Mouse (Mus musculus): ENCODE data around the gene Tango6.
A peak's percentile ranks its signal among the peaks of the same experiment; 100 is the strongest.
"Not testable (repeated sequence)": the region's sequence is repeated elsewhere in the genome, so short reads cannot be mapped to it uniquely, and the experiment has no call there.

Gene Tango6

DNA sequence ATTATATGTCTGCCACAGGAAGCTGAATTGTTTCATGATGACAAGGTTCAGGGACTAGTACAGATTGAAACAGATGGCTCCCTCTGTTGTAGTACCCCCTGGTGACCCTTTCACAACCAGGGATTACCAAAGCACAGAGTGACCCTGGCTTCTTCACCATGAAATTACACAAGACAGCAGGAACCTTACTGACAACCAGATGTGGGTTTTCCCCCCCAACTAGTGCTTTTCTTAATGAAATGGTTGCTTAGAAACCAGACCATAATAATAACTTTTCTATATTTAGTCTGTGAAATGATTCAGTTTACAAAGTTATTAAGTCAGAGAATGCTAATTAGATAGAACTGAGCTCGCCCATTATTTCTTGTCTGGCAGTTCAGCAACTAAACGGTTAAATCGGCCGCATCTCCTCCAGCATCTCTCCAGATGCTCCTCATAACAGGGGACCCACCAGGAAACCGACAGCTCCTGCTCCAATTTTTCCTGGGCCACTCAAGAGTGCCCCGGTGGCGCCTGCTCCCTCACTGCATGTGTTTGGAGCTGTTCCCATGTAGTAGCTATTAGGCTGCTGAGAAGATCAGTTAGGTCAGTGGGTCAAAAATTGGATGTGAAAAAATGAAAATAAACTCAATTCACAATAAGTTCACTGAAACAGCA is 79.1 kb downstream of the Tango6 start:
- no peak for DNase-seq

DNA sequence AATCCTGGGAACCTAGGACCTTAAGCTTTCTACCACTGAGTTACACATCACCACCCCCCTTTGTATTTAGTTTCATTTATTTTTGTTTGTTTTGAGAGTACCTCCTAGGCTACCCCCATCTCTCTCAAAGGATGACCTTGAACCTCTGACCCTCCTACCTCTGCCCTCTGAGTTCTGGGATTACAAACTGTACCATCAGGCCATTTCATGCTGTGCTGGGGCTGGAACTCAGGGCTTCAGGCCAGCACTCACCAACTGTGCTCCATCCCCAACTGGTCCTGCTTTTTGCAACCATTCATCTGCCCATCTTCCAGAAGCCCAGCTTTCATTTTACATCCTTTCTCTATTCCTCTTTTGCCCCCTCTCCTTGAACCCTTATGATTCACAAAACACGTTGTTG is 81.7 kb downstream of the Tango6 start:
- no peak for DNase-seq

DNA sequence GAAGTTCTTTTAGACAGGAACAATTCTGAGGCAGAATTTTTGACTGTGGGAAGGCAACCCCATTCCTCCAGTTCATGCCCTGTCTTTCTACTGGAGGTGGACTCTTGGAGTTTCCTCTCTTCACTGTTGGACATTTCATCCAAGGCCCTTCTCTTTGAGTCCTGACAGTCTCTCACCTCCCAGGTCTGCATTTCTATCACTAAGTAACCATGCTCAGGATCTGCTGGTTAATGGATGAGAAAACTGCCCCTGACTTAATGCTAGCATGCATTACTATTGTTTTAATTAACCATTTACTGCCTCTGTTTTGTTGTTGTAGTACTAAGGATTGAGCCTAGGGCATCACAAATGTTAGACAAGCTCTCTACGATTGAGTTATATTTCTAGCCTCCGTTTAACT is 82.7 kb downstream of the Tango6 start:
- DNase-seq: no peak

DNA sequence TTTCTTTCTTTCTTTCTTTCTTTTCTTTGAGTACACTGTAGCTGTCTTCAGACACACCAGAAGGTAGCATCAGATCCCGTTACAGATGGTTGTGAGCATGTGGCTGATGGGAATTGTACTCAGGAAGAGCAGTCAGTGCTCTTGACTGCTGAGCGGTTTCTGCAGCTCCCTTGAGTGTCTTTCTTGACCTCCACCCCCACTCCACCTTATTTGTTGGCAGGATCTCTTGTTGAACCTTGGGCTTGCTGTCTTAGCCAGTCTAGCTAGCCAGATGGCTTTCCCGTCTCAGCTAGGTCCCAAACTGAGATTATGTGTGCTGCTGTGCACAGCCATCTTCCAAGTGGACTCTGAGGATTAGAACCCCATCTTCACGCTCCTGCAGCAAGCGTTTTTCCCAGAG is 83.9 kb downstream of the Tango6 start:
- peak; percentile 37 for DNase-seq

GRCm38 (mm10) chr8:106769147-106769805 is 86.4 kb downstream of the Tango6 start:
- DNase-seq: no peak

- DNase-seq: no peak
Measured at GRCm38 (mm10) chr8:106770596-106771179, 87.8 kb downstream of the Tango6 start.

DNA sequence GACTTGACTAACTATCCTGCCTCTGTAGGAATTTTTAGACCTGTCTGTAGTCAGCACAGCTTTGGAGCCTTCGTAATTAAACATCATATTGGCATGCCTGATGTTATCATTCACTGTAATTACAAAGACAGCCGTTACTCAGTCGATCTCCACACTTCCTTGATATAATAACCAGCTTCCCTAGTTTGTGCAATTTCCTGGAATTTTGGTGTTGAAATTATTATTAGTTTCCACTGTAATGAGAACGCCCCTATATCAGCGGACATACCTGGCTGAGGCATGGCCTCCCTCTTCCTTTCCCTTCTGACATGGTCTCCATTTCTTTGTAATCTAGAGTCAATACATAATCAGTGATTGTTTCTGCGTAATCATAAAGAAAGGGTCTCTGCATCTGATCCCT is 89.2 kb downstream of the Tango6 start:
- no peak for DNase-seq

GRCm38 (mm10) chr8:106772501-106772900 is 89.6 kb downstream of the Tango6 start:
- no peak for DNase-seq

DNA sequence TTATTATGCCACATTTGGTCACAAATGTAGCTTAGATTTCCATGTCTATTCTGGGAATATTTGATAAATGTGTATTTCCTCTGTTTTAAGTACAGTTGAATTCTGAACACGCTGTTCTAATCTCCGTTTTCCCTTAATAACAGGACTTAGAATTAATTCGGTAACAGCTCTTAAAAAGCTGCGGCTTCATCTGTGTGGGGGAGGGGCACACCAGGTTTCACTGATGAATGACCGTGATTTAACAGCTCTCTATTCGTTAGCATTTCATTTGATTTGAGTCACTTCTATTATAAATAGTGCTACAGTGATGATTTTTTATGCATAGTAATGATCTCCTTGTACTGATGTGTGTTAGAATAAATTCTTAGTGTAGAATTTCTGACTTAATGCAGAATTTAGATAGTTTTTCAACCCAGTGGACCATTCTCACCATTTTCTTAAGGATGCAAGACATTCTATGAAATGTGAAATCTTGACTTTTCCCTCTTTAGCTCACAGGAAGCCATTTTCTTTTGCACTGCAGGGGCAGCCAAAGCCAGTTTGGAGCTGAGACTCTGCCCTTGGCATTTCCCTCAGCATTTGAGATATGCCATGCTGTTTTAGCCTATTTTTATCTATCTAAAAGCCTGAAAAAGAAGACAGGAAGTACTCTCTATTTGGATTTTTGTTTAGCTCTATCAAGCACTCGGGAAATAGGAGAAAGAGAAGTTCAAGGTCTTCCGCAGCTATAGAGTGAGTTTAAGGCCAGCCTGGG is 91.9 kb downstream of the Tango6 start:
- DNase-seq: no peak

DNA sequence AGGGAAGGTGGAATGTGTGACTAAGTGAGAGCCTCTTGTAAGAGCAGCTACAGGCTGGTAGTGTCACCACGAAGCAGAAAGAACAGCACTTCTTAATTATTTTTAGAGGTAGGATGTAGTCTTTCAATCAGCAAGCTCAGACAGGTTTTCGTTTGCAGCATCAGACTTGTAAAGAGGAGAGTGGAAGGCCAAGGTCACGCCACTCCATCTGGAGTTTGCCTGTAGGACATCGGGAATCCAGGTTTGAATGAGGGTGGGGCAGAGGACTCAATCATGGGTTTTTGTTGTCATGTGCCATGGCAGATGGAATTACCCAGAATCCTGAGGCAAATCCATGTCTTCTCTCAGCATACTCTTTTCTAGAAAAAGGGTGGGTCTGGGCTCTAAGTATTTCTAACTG is 106.8 kb downstream of the Tango6 start:
- no peak for DNase-seq

DNA sequence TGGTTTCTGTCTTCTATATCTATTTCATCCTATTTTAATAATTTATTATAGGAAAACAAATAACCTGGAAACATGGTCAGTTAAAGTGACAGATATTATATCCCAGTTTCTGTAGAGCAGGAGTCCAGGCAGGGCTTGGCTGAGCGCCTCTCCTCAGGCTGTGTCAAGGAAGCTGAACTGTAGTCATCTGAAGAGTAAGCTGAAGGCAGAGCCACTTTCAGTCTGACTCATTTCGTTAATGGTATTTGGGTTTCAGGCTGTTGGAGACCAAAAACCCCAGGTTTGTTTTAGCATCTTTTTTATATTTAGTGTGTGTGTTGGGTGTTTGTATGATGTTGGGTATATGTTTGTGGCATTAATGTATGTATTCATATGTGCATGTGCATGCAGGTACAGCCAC is 112.0 kb downstream of the Tango6 start:
- DNase-seq: no peak

- DNase-seq: no peak
Measured at GRCm38 (mm10) chr8:106799821-106800220, 117.0 kb downstream of the Tango6 start.

DNA sequence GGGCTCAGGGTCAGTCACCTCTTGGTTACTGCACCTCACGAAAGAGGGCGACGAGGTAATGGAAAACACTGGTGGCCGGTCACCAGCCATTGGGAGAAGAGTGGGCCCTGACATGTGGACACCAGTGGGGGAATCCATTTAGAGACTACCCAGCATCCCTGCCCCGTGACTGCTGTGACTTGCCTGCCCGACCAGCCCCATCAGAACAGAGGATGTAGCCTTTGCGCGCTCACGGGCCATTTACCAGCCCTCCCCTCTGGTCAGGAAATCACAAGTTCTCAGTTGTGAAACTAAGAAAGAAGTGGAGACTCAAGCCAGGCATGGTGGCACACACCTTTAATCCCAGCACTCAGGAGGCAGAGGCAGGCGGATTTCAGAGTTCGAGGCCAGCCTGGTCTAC is 118.4 kb downstream of the Tango6 start:
- no peak for DNase-seq

DNA sequence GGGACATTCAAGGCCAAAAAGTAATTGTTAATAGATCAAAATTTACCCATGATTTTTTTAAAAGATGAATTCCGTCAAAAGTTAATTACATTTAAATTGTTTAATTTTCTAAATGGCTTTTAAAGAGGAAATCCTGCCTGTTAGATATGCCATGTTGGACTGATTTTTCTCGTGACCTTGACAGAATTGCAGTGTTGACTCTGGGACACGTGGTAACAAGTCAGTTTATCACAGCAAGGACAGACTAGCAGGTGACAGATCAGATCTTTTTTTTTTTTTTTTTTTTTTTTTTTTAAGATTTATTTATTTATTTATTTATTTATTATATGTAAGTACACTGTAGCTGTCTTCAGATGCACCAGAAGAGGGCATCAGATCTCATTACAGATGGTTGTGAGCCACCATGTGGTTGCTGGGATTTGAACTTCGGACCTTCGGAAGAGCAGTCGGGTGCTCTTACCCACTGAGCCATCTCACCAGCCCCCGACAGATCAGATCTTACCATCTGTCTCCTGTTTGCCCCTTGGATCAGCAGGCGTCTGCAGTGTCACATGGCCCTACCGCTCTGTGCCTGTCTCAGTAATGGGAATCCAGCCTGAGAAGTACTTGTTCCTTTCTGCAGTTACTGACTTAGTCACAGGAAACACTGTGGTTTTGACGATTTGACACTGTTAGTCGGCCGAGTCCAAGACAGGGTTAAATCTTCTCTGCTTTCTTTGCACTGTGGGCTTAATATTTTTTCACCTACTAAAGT is 119.7 kb downstream of the Tango6 start:
- not testable (repeated sequence) for DNase-seq

DNA sequence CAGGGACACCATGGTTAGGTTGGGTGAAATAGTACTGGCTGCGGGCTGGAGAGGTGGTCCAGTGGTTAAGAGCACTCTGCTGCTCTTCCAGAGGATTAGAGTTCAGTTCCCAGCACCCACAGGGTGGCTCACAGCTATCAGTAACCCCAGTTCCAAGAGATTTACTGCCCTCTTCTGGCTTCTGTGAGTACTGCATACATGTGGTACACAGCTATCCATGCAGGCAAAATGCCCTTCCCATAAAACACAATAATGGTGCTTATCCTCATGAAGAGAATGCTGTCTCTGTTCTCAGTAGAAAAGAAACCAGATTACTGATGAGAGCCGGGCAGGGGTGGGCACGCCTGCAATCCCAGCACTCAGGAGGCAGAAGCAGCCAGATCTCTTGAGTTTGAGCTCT is 123.0 kb downstream of the Tango6 start:
- no peak for DNase-seq

DNA sequence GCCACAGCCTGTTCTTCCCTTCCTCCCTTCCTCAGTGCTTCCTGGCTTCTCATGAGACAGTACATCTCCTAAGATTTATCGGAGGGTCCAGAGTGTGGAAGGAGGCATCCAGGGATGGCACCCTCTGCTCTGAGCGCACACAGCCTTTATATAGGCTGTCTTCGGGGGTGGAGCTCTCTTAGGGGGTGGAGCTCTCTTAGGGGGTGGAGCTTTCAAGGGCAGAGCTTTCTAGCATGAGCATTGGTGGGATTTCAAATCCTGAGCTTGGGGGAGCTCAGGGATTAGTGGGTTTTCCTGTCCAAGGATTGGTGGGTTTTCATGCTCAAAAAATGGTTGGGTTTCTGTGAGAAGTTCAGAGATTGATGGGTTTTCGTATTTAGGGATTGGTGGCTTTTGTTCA is 124.6 kb downstream of the Tango6 start:
- no peak for DNase-seq

GRCm38 (mm10) chr8:106809726-106810125 is 126.9 kb downstream of the Tango6 start:
- DNase-seq: no peak

- no peak for DNase-seq
Measured at GRCm38 (mm10) chr8:106810406-106810805, 127.5 kb downstream of the Tango6 start.

DNA sequence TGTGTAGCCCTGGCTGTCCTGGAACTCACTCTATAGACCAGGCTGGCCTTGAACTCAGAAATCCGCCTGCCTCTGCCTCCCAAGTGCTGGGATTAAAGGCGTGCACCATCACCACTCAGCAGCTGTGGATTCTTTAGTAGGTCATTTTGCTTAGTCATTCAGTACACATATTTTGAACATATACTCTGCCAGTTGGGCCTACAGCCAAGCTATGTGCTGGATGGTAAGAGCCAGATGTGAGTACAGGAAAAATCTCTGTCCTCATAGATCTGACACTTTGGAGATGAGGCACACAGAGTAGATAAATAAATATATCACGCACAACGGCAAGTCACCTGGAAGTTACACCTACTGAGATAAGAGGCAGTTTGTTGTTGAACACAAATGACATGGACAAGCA is 129.7 kb downstream of the Tango6 start:
- DNase-seq: no peak

DNA sequence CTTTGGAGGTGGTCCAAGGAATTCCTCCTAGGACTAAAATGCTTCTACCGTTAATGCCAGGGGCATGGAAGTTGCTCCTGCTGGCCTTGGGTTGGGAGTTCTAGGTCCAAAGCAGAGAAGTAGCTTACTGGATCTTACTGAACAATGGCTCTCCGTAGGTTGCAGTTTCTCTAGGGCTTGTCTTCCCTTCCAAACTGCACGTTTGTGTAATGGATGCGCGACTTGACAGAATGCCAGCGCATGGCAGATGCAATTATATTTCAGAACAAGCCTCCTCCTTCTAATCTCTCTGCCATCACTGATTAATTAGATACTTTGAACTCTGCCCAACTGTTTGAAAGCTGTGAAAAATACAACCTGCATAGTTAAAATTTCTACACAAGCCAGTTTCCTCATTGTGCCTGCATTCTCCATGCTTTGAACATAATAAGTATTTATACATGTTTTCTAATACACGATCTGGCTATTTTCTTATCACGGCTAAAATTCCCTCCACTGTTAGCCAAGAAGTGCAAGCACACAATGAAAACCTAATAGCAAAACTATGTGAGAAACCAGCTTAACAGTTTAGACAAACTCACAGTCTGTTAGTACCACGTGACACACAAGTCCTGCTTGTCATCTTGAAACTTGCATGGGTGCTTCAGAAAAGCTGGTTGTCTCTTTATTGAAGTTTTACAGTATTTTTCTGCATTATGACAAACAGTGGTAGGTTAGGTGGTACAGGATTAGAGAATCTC is 133.7 kb downstream of the Tango6 start:
- peak; percentile 37 for DNase-seq

GRCm38 (mm10) chr8:106817171-106817545 is 134.3 kb downstream of the Tango6 start:
- DNase-seq: no peak
